Mouse (Mus musculus) ES-CJ7 (cell line): ENCODE data around the gene Ran.
"Not testable (repeated sequence)": the region's sequence is repeated elsewhere in the genome, so short reads cannot be mapped to it uniquely, and the experiment has no call there.

Experiments
- DNase-seq: peaks from one replicate; pipeline ENCODE4 v3.0.0; 2011; ENCODE audit warnings: low read depth, low spot score

Ran gene

DNA sequence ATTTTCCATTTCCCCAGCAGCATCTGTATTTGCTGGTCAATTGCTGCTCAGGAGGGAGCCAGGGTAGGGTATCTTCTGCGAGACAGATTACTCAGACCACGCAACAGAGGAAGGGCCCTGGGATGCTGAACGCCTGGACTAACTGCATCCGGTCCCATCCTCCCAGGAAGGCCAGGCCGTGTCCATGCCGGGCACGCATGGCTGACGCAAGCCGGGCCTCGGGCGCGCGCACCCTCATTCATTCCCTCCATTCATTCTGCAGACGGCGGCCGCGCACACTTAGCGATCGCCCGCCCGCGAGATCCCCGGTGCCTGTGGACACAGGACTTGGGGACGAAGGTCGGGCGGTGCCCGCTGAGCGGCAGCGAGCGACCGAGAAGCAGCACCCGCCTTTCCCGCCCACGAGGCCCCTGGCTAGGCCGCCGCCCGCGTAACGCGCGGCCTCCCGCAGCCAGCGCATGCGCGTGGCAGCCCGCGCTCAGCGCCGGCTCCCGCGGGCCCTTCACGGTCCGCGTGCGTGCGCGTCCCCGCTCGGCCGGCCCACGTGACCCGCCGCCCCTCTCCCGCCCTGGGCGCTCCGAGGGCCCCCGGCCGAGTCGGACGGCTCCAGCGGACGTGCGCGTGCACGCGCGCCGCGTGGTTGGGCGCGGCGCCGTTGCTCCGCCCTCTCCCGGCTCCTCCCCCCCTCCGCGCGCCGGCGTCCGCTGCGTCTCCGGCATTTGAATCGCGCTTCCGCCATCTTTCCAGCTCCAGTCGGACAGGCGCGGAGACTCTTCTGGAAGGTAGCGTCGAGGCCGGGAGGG, at the start of gene Ran:
Ran (plus strand) TSS at position 573 of the 803 bp plus-strand sequence.
- DNase-seq: peak; percentile 93

DNA sequence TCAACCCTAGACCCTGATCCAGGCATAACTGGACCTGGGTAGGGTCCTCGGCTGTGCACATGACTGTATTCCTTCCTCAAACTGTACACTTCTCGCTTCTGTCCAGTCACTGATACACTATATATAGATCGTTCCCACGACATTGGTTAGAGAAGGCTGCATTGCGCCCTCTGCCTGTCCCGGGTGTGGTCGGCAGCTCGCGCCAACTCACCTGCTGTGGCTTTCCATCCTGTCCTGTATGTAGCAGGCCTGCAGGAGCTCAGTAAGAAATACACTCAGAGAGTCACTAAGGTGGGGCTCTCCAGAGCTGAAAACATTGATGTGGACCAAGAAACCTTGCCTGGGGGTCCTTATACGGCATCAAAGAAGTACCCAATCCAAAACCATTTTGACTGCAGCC, 49.0 kb upstream of the Ran start:
- DNase-seq: peak; percentile 74

DNA sequence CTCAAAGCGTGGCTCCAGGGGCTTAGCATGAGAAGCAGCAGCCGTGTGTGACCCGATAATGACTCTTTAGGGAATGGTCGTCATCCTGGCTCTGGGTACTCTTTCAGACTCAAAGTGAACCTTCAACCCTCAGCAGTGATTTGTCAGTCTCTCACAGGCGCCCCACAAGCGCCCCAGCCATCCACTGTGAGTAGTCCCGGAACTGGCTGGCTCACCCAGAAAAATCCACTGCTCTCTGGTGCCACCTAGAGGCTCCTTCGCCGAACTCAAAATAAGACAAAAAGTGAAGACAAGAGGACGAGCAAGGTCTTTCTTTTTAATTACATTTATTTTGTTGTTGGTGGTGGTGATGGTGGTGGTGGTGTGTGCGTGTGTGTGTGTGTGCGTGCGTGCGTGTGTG, 48.6 kb upstream of the Ran start:
- DNase-seq: peak; percentile 74

DNA sequence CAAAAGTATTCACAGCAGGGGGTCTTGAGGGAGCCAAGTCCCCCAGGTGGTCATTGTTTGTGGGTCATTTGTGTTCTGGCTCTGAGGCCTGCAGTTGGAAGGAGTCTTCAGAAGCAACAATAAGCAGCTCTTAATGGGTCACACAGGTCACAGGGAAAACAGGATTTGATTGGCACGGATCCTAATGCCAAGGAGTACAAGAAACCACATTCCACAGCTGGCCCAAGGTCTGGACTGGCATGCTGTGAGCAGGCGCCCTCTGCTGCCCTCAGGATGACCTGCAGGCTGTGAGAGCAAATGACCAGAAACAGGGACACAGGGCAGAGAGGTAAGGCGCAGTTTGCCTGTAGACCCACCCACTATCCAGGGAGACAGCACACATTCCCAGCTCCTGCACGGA, 43.6 kb upstream of the Ran start:
- peak; percentile 77 for DNase-seq

DNA sequence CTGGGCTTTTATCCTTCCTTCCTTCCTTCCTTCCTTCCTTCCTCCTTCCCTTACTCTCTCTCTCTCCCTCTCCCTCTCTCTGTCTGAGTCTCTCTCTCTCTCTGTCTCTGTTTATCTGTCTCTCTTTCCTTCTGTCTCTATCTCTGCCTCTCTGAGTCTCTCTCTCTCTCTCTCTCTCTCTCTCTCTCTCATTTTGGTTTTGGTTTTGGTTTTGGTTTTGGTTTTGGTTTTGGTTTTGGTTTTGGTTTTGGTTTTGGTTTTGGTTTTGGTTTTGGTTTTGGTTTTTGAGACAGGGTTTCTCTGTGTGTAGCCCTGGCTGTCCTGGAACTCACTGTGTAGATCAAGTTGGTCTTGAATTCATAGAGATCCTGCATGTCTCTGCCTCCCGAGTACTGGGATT, 42.4 kb upstream of the Ran start:
- DNase-seq: not testable (repeated sequence)

DNA sequence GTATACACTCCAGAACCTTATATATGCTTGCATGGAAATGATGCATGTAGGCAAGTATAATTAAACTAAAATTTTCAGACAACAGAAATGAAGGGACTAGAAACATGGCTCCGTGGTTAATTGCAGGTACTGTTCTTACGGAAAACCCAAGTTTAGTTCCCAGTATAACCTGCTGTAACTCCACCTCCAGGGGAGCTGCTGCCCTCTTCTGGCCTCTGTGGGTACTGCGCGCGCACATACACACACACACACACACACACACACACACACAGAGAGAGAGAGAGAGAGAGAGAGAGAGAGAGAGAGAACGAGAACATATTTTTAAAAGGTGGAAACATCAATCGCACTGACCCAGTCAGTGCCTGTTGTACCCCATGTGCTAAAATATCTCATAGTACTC, 40.9 kb upstream of the Ran start:
- peak; percentile 37 for DNase-seq

DNA sequence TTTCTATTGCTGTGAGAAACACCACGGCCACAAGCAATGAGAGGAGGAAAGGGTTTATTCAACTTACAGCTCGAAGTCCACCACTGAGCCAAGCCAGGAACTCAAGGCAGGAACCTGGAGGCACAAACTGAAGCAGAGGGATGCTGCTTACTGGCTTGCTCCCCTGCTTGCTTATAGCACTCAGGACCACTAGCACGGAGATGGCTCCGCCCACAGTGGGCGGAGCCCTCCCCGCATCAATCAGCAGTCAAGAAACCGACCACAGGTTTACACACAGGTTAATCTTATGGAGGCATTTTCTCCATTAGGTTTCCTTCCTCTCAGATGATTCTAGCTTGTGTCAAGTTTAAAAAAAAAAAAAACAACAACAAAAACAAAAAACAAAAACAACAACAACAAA, 39.0 kb upstream of the Ran start:
- DNase-seq: peak; percentile 35

DNA sequence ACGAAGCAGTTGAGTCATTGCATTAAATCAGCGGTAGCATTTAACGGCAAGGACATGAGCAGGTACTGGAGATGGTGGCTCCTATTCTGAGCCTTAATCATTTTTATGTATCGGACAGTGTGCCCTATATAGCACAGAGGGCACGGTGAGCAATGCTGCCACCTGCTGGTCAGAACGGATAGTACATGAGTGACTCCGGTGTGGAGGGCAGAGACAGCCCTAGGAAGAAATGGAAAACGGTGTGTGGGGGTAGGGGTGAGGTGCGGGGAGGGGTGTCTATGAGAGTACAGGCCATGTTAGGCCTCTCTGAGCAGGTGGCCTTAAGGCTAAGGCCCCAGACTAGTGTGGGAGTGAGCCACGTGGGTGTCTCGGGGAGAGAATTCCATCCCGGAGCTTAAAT, 38.3 kb upstream of the Ran start:
- peak; percentile 79 for DNase-seq

DNA sequence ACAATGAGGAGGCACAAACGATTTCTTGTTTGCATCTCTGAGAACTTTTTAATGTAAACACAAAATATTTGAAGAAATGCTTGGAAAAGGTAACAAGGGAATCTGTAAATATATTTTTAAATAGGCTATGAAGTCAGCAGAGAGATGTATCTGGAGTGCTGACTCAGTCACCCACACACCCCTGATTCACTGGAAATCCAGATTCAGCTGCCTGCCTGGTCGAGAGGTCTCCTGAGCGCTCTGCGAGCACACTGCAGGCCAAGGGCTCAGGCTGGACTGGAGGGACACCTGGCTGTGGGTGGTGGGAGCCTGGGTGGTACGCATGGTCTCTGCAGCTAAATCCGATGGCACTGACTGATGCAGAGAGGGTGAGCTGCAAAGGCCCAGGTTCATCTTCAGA, 35.3 kb upstream of the Ran start:
- no peak for DNase-seq

DNA sequence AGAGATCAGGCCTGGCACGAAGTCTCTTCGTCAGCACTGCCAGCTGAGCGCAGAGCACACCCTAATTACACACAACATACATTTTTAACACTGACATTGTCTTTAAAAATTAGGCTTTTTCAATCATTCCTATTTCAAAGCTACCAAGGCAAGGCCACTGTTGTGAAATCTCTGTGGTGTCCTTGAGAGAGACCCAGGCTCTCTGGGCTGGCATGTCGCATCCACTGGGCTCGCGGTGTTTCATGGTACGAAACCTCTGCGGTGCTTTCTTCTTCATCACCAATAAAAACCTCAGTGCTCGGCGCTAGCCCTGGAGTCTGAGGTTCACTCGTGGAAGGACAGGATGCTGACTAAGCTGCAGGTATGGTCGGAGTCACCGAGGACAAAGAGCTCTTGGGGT, 33.9 kb upstream of the Ran start:
- no peak for DNase-seq

DNA sequence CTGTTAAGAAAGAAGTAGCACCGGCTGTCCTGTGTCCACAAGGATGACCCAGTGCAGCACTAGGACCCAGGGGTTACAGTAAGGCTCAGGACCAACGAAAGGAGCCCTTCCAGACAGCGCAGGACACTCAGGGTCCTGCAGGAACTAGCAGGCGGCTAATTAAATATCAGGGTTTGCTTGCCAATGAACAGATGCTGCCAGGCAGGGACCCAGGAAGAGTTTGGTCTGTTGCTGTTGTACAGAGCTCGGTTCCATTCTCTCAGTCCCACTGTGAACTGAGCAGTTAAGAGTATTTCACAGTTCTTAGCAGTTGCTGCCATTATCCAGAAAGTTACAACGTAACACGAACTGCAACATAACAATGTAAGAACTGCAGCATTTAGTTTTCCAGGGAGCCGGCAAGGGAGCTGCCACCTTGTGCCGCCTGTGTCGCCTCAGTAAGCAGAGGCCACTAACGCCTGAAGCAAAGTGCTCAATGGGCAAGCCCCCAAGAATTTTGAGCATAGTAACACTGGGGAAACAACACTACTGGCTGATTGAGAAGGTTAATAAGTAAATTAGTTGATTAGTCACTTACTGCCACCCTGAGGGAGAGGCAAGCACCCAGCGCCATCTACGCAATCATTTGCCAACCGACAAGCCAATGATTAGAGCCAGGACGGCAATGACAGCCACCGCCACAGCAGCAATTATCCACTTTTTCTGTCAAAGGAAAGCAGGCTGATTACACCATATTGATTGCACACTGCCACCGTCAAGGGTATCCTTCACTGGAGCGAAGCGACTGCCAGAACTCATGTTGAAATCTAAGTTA, 32.5 kb upstream of the Ran start:
- no peak for DNase-seq

DNA sequence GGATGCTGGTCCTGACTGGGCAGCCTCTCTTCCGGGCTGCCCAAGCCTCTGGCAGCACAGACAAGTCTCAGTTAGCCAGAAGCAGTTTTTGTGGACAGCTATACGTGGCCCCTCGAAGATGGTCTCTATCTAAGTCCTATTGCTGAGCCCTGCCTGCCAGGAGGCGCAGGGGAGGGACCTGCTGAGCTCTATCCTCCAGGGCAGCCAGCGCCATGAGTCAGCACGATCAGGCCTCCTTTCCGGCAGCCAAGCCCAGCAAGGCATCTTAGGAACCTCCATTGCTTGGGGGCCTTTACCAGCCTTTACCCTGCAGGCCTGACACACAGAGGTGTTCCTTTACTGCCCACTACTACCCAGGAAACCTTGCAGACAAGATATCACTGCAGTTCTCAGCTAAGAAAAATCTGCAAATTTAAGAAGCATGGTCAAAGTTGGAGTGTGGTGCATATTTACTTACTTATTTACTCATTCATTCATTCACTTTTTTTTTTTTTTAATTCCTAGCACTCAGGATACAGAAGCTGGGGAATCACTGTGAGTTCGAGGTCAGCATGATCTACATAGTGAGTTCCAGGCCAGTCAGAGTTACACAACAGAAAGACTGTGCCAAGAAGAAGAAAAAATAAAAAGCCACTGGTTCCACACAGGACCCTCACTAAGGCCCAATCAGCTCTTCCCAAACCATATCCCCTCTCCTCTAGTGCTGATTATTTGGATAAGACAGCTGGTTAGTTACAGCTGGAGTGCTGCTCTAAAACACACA, 19.0 kb upstream of the Ran start:
- DNase-seq: no peak

DNA sequence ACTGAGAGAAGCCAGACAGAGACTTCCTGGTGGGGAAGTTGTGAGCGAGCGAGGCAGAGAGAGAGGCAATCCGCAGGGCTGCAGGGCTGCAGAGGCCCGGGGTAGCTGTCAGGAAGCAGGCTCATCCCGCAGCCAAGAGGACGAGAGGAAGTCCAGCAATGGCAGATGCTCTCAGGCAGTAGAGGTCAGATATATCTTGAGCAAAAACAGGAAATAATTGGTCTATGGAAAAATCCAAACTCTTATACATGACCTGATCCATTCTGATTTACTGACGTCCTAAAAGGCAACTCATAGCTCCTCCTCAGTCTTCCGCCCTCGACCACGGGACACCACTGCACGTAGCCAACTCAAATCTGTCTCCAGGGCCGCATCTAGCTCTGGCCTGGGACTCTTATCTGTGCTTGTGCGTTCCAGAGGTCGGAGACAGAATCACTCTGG, 17.3 kb upstream of the Ran start:
- DNase-seq: no peak

DNA sequence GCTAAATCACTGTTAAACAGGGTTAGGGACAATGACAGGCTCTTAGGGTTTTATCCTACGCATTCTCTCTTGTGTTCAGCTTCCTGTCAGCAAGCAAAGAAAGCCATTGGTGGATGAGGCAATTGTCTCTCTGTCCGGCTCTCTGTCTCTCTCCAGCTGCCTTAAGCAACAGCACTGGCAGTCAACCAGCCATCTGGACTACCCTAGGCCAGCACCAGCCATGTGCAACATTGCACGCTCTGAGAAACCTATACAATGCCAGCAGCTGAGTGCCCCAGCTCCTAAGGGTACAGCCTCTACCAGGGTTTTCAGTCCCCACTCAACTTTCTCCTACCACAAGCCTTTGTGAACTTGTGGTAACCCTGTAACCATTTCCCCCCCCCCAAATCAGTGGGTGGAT, 14.5 kb upstream of the Ran start:
- no peak for DNase-seq

DNA sequence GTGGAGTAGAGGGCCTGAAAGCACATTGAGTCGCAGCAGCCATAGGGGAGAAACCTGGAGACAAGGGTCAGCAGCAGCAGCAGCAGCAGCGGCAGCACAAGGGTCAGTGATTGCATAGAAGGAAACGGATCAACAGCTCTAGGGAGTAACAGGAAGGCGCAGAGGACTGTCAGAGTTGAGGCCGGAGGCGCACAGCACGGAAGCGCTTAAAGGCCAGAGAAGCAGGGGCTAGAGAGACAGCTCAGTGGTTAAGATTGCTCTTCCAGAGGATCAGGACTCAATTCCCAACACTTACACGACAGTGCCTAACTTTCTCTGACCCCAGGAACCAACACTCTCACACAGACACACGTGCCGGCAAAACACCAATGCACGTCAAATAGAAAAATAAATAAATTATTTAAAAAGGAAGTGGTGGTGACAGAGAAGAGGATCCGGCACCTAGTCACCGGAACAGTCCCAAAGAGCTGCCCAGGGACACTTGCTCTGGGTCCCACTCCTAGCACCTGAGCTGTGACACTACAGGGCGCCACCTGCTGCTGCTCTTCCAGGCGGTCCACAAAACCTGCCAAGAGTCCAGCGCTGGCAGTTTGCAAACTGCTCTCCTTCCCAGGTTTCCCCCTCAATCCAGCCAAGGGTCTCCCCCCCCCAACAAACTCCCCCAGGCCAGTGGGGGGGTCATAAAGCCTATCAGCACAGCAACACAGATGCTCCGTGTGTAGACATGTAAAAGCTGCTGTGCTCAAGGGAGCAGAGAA, 13.7 kb upstream of the Ran start:
- no peak for DNase-seq

DNA sequence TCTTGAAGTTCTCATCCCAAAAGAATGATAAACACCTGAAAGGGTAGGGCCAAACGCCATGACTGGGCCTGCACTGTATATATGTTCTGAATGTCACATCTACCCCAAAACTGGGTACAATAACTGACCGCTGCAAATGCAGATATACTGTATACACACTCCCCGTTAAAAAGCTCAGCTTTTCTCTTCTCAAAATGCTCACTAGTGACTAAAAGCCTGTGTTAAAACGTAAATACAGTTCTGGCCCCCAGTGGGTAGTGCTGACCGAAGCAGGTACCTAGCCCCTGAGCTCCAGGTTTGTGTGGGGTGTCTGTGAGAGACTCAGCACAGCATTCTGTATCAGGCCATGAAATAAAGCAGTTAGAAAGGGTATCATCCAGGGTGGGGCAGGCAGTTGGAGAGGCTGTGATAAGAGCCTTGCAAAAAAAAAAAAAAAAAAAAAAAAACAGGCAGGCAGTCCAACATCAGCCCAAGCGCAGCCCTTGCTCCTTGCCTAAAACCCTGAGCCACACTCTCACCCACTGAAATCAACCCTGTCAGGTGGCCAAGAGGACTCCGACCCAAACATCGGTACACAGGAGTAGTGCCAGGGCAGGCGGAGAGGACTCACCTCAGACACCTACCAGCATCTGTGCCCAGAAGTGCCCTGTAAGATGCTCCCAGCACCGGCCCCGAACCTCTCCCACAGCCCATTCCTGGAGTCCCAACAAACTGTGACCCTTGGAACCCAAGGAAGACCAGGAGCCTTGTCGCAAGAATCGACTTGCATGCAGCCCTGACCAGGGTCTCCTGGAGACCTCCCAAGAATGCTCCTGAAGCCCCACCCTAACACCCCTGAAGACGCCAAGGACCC, 12.5 kb upstream of the Ran start:
- DNase-seq: no peak

DNA sequence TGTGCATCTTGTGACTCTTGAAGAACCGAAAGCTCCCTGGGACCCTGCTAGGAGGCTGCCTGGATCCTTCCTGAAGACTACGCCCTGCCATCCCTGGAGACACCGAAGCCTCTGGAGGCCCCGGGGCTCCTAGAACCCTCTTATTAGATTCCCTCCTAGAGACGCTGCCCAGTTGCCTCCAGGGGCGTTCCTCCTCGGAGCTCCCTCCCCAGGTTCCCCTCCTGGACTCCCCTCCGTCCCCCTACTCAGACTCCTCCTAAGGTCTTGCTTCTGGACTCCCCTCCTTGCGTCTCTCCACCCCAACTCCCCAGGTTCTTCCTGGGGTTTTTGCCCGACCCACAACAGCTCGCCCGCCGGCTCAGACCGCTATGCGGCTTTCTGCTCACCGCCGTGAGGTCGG, 11.9 kb upstream of the Ran start:
- DNase-seq: peak; percentile 35

DNA sequence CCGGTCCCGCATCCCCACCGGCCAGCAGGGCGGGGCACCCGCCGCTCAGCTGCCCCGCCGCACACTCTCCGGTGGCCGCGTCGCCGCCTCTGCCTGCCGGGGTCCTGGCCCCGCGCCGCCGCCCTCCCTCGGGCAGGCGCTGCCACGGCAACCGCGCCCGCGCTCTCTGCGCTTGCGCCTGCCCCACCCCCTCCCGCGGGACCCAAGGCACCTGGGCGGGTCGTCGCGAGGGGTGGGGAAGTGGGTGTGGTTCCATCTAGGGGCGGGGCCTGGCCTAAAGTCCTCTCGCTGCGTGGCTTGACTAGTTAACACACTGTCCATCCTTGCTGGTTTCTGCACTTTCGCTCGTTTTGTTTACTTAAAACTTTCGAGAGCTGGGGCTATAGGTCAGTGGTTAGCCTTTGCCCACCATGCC, 11.4 kb upstream of the Ran start, which contains the start of gene Stx2:
Stx2 (minus strand) TSS at position 163 of the 415 bp plus-strand sequence.
- DNase-seq: peak; percentile 88

DNA sequence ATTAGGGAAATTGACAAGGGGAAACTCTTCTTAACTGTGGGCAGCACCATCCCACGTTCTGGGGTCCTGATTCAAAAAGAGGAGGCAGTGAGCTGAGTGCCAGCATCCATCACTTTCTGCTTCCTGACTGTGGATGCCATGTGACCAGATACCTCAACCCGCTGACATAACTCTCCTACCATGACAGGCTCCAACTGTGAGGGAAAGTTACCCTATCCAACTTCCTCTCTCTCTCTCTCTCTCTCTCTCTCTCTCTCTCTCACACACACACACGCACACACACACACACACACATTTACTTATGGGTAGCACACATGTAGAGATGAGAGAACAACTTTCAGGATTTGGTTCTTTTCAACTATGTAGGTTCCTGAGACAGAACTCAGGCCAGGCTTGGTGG, 10.3 kb upstream of the Ran start:
- DNase-seq: no peak

DNA sequence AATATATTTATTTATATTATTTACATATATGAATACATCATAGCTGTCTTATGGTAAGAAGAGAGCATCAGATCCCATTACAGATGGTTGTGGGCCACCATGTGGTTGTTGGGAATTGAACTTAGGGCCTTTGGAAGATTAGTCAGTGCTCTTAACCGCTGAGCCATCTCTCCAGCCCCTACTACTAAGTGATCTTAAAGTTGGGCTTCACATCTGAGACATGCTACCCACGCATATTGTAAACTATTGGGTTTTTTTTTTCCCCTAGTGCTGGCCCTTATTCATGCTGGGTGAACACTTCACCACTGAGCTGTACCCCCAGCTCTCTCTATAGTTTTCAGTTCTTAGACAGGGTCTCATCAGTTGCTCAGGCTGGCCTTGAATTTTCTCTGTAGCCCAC, 8.9 kb upstream of the Ran start:
- no peak for DNase-seq
